Mouse (Mus musculus) E14TG2a.4 (cell line): Measurements from ENCODE around the gene Slc37a2.

Experiments
- H3K27me3 ChIP-seq: 2 replicates; pipeline ENCODE4 v1.6.1; 2014; ENCODE audit warnings: low read length, control low read depth; ENCODE audit not compliant: insufficient read depth
- H3K36me3 ChIP-seq: 2 replicates; pipeline ENCODE4 v1.6.1; 2014; ENCODE audit warnings: low read length, control low read depth; ENCODE audit not compliant: insufficient read depth
- H3K4me1 ChIP-seq: replicated peaks from 2 replicates; pipeline ENCODE4 v1.6.1; 2014; ENCODE audit warnings: low read depth, low read length, control low read depth
- H3K4me3 ChIP-seq: replicated peaks from 2 replicates; pipeline ENCODE4 v1.5.1; 2014; ENCODE audit warnings: mild to moderate bottlenecking, low read length
- H3K9me3 ChIP-seq: 2 replicates; pipeline ENCODE4 v1.6.1; 2014; ENCODE audit warnings: low read length, control low read depth
- CTCF ChIP-seq: conservative IDR thresholded peaks from 2 replicates; pipeline ENCODE4 v1.5.1; 2014; ENCODE audit warnings: low read length
- NANOG ChIP-seq: IDR thresholded peaks from 2 replicates; pipeline ENCODE4 v1.6.1; 2014; ENCODE audit warnings: borderline replicate concordance, low read length, mixed read lengths
- POU5F1 ChIP-seq: IDR thresholded peaks from 2 replicates; pipeline ENCODE4 v1.6.1; 2014; ENCODE audit warnings: low read length, borderline replicate concordance

Gene Slc37a2

GRCm38 (mm10) chr9:37232201-37233195, 23.0 kb downstream of the Slc37a2 start:
- TF ChIP-seq POU5F1 (no peak), NANOG (no peak), CTCF (no peak)
- Histone ChIP-seq H3K36me3 (peaks cover 6% of the 10 kb centered on the region; the same call in 1 of the 2 replicates), H3K4me1 (peaks cover 26% of the 10 kb centered on the region), H3K9me3 (no peaks in the 10 kb centered on the region), H3K27me3 (peaks cover 15% of the 10 kb centered on the region; the same call in 1 of the 2 replicates), H3K4me3 (peak overlapping the region; percentile 57)

DNA sequence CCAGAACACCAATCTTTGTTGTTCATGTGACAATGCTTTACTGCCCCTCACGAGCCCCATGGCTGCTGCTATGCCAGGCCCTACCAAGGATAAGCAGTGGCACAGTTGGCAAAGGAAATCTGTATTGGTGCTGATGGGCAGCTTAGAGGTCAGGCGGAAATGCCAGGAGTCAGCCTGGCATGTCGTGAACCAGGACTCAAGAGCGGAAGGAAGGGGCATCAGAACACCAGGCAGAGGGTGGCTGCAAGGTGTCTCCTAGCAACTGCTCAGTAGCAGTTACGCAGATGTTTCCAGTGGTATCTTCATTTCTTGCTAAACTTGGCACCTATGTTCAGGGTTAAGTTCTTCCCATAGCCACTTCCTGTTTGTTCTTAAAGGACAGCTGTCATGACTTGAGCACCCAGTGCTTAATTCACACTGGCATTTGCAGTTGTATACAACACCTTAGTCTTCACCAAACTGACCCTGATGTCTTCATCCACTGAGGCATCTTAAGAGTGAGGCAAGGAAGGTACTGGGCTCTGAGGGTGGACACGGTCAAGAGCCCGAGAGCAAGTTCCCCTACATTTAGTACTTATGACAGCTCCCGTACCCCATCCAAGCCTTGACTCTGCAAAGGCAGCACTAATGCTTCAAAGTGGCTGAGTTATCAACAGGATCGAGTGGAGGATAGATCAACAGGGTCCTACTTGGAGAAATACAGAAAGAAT, 24.9 kb downstream of the Slc37a2 start:
- Histone ChIP-seq H3K9me3 (no peaks in the 10 kb centered on the region), H3K36me3 (peaks cover 6% of the 10 kb centered on the region; the same call in 1 of the 2 replicates), H3K27me3 (peaks cover 11% of the 10 kb centered on the region; the same call in 1 of the 2 replicates), H3K4me3 (no peak overlapping the region), H3K4me1 (peaks cover 26% of the 10 kb centered on the region)
- TF ChIP-seq POU5F1 (no peak), NANOG (no peak), CTCF (no peak)

DNA sequence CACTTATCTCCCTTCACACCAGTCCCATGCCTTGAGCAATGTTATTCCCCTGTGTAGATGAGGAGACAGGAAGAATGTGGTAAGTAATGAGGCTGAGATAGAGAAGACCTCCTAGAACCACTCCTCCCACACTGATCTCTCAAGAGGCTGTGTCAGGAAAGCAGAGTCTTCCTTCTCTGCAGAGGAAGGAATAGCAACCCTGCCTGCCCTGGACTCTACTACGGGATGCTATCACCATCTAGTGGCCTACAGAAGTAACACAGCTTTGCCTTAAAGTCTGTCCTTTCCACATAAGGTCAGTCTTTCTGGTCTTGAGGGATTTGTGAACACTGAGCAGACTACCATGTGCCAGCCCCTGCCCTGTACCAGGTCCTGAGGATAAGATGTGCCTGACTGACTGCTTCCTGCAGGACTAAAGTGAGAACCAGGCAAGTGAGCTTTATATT, 25.6 kb downstream of the Slc37a2 start:
- Histone ChIP-seq H3K9me3 (no peaks in the 10 kb centered on the region), H3K4me1 (peaks cover 26% of the 10 kb centered on the region), H3K36me3 (peaks cover 6% of the 10 kb centered on the region; the same call in 1 of the 2 replicates), H3K4me3 (no peak overlapping the region), H3K27me3 (peaks cover 11% of the 10 kb centered on the region; the same call in 1 of the 2 replicates)
- TF ChIP-seq NANOG (no peak), CTCF (peak; percentile 78)

- Histone ChIP-seq H3K36me3 (peaks cover 10% of the 10 kb centered on the region), H3K4me1 (0 out of 2 replicates have a peak, but pooled peaks cover 4% of the 10 kb centered on the region), H3K9me3 (no peaks in the 10 kb centered on the region), H3K4me3 (no peak overlapping the region), H3K27me3 (no peaks in the 10 kb centered on the region)
- TF ChIP-seq CTCF (no peak), POU5F1 (no peak), NANOG (no peak)
Measured at GRCm38 (mm10) chr9:37225581-37225980, 30.0 kb downstream of the Slc37a2 start.

GRCm38 (mm10) chr9:37220755-37221154, 34.8 kb downstream of the Slc37a2 start:
- Histone ChIP-seq H3K9me3 (no peaks in the 10 kb centered on the region), H3K4me1 (peaks cover 32% of the 10 kb centered on the region), H3K27me3 (no peaks in the 10 kb centered on the region), H3K4me3 (no peak overlapping the region), H3K36me3 (peaks cover 6% of the 10 kb centered on the region)
- TF ChIP-seq CTCF (no peak), POU5F1 (no peak), NANOG (no peak)

- Histone ChIP-seq H3K9me3 (no peaks in the 10 kb centered on the region), H3K36me3 (no peaks in the 10 kb centered on the region), H3K27me3 (no peaks in the 10 kb centered on the region), H3K4me1 (peaks cover 32% of the 10 kb centered on the region), H3K4me3 (no peak overlapping the region)
- TF ChIP-seq POU5F1 (no peak), CTCF (no peak), NANOG (no peak)
Measured at GRCm38 (mm10) chr9:37214327-37215060, 41.0 kb downstream of the Slc37a2 start.

- H3K4me1 ChIP-seq = peaks cover 28% of the 10 kb centered on the region
- H3K4me3 ChIP-seq = no peak overlapping the region
- H3K36me3 ChIP-seq = no peaks in the 10 kb centered on the region
- no peaks in the 10 kb centered on the region for H3K27me3 ChIP-seq
- H3K9me3 ChIP-seq = no peaks in the 10 kb centered on the region
- TF ChIP-seq CTCF (no peak), NANOG (no peak), POU5F1 (no peak)
Measured at GRCm38 (mm10) chr9:37213060-37213738, 42.3 kb downstream of the Slc37a2 start.

DNA sequence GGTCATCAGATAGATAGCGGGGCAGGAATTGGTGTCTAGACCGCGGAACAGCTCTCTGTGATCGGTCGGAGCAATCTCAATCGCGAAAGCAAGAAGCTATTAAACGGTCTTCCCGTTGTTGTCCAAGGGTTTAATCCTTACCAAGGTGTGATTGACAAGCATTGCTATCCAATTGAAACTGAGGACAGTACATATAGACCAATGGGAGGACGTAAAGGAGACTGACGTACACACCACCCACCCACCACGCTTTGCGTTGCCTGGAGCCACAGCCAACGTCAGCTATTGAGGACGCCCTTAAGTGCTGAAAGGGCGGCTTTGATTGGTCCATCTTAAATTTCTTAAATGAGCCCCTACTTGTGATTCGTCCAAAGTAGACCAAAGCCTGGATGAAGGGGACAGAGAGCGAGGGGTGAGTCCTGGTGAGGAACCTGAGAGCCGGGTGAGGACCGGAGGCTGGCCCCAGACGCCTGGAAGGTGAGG, 47.6 kb downstream of the Slc37a2 start, which contains the start of gene Tmem218:
Gene Tmem218, plus strand, starts transcription at position 295 of the 483 bp plus-strand sequence.
- no peaks in the 10 kb centered on the region for H3K27me3 ChIP-seq
- no peaks in the 10 kb centered on the region for H3K9me3 ChIP-seq
- no peaks in the 10 kb centered on the region for H3K36me3 ChIP-seq

More for the DNA sequence above, 47.6 kb downstream of the Slc37a2 start, which contains the start of gene Tmem218:
- H3K4me3 ChIP-seq = peak within 1 kb of the TSS; percentile 83
- H3K4me1 ChIP-seq = peaks cover 18% of the 10 kb centered on the region
- TF ChIP-seq NANOG = no peak
- TF ChIP-seq POU5F1 = no peak
- TF ChIP-seq CTCF = no peak
